Mouse (Mus musculus) kidney, embryonic 16.5 days (tissue): Measurements from ENCODE around the gene Galk2. TPM values are rescaled to one million over a fixed set of nuclear protein-coding genes. Genes with fewer than 3 reads are reported as not detected.

ENCODE experiments used
- ATAC-seq: fragments of 200-750 bp; cut with Nextera tagmentation; 2 replicates; pipeline ENCODE4 v1.8.0; 2017; ENCODE audit warnings: moderate TSS enrichment; ENCODE audit not compliant: low FRiP score, low TSS enrichment
- H3K27ac ChIP-seq: fragments of 300-500 bp; sonication (generic); 2 replicates; pipeline ENCODE4 v1.5.1; 2014; ENCODE audit warnings: low read length
- H3K27me3 ChIP-seq: fragments of 300-500 bp; sonication (generic); 2 replicates; pipeline ENCODE4 v1.6.1; 2014; ENCODE audit warnings: low read length, control low read depth, mixed read lengths; ENCODE audit not compliant: insufficient read depth
- H3K36me3 ChIP-seq: fragments of 300-500 bp; sonication (generic); 2 replicates; pipeline ENCODE4 v1.6.1; 2014; ENCODE audit warnings: low read length, control low read depth, mixed read lengths; ENCODE audit not compliant: insufficient read depth
- H3K4me1 ChIP-seq: fragments of 300-500 bp; sonication (generic); 2 replicates; pipeline ENCODE4 v1.6.1; 2014; ENCODE audit warnings: low read length, control low read depth, mixed read lengths; ENCODE audit not compliant: insufficient read depth
- H3K4me2 ChIP-seq: fragments of 300-500 bp; sonication (generic); replicated peaks from 2 replicates; pipeline ENCODE4 v1.6.1; 2014; ENCODE audit warnings: low read depth, low read length
- H3K4me3 ChIP-seq: fragments of 300-500 bp; sonication (generic); 2 replicates; pipeline ENCODE4 v1.5.1; 2014; ENCODE audit warnings: mild to moderate bottlenecking, low read length
- H3K9ac ChIP-seq: fragments of 300-500 bp; sonication (generic); replicated peaks from 2 replicates; pipeline ENCODE4 v1.6.1; 2014; ENCODE audit warnings: low read length
- H3K9me3 ChIP-seq: fragments of 300-500 bp; sonication (generic); 2 replicates; pipeline ENCODE4 v1.6.1; 2016; ENCODE audit warnings: low read length, control low read depth
- WGBS: fragments of 180-500 bp; shearing (Covaris S2); extraction: QIAGEN DNeasy Blood & Tissue Kit; methylation state at CpG from one replicate; pipeline ENCODE4 v1.1.7; 2014; 5-methylcytosine and 5-hydroxymethylcytosine counted together
- polyA plus RNA-seq: library from polyadenylated mRNA; unstranded; fragments of >200 nt; fragmentation: Nextera tagmentation; extraction: Ambion mirVana; gene quantifications from 2 replicates; pipeline ENCODE4 v1.2.1, GENCODE M21; 2015

The Galk2 gene
- polyA plus RNA-seq, 1 experiment from 2014 or later, result 64.6 TPM

- Histone ChIP-seq H3K27me3 (no peaks in the 10 kb centered on the region), H3K9ac (no peak overlapping the region), H3K36me3 (no peaks in the 10 kb centered on the region), H3K4me2 (no peak overlapping the region), H3K27ac (no peak overlapping the region), H3K4me1 (no peaks in the 10 kb centered on the region), H3K9me3 (no peaks in the 10 kb centered on the region), H3K4me3 (no peak overlapping the region)
- WGBS, result 70% methylated on average over 4 of the region's 4 CpGs
- ATAC-seq, result no peak
Observed at GRCm38 (mm10) chr2:125895099-125895498, 36.2 kb downstream of the Galk2 start.

- no peaks in the 10 kb centered on the region for H3K27me3 ChIP-seq
- no peak overlapping the region for H3K9ac ChIP-seq
- 94% methylated on average over 3 of the region's 3 CpGs for WGBS
- no peak overlapping the region for H3K4me2 ChIP-seq
- no peaks in the 10 kb centered on the region for H3K36me3 ChIP-seq
- H3K9me3 ChIP-seq, result no peaks in the 10 kb centered on the region
- H3K4me3 ChIP-seq, result no peak overlapping the region
- H3K27ac ChIP-seq, result no peak overlapping the region
- no peaks in the 10 kb centered on the region for H3K4me1 ChIP-seq
- no peak for ATAC-seq
Observed at GRCm38 (mm10) chr2:125896355-125896754, 37.4 kb downstream of the Galk2 start.

- H3K9me3 ChIP-seq, result no peaks in the 10 kb centered on the region
- no peak overlapping the region for H3K27ac ChIP-seq
- H3K4me2 ChIP-seq, result no peak overlapping the region
- H3K4me1 ChIP-seq, result no peaks in the 10 kb centered on the region
- 80% methylated on average over 6 of the region's 6 CpGs for WGBS
- peaks cover 6% of the 10 kb centered on the region; the same call in 1 of the 2 replicates for H3K36me3 ChIP-seq
- no peaks in the 10 kb centered on the region for H3K27me3 ChIP-seq
- H3K4me3 ChIP-seq, result no peak overlapping the region
- no peak overlapping the region for H3K9ac ChIP-seq
- ATAC-seq, result no peak
Observed at GRCm38 (mm10) chr2:125900797-125901410, 42.0 kb downstream of the Galk2 start.

- no peak overlapping the region for H3K4me2 ChIP-seq
- WGBS, result 88% methylated on average over 3 of the region's 3 CpGs
- no peak for ATAC-seq
Observed at GRCm38 (mm10) chr2:125901426-125901825, 42.5 kb downstream of the Galk2 start.

GRCm38 (mm10) chr2:125906407-125907066, 47.6 kb downstream of the Galk2 start:
- peaks cover 9% of the 10 kb centered on the region; the same call in 1 of the 2 replicates for H3K36me3 ChIP-seq
- no peak overlapping the region for H3K4me2 ChIP-seq
- H3K9ac ChIP-seq, result no peak overlapping the region
- no peaks in the 10 kb centered on the region for H3K9me3 ChIP-seq
- no peak overlapping the region for H3K27ac ChIP-seq
- no peak for ATAC-seq
- H3K4me3 ChIP-seq, result no peak overlapping the region
- 82% methylated on average over 4 of the region's 4 CpGs for WGBS
- H3K27me3 ChIP-seq, result no peaks in the 10 kb centered on the region
- no peaks in the 10 kb centered on the region for H3K4me1 ChIP-seq

More at GRCm38 (mm10) chr2:125901426-125901825, 42.5 kb downstream of the Galk2 start:
- Histone ChIP-seq H3K36me3 (peaks cover 6% of the 10 kb centered on the region; the same call in 1 of the 2 replicates), H3K27me3 (no peaks in the 10 kb centered on the region), H3K9me3 (no peaks in the 10 kb centered on the region), H3K9ac (no peak overlapping the region), H3K27ac (no peak overlapping the region), H3K4me1 (no peaks in the 10 kb centered on the region), H3K4me3 (no peak overlapping the region)

DNA sequence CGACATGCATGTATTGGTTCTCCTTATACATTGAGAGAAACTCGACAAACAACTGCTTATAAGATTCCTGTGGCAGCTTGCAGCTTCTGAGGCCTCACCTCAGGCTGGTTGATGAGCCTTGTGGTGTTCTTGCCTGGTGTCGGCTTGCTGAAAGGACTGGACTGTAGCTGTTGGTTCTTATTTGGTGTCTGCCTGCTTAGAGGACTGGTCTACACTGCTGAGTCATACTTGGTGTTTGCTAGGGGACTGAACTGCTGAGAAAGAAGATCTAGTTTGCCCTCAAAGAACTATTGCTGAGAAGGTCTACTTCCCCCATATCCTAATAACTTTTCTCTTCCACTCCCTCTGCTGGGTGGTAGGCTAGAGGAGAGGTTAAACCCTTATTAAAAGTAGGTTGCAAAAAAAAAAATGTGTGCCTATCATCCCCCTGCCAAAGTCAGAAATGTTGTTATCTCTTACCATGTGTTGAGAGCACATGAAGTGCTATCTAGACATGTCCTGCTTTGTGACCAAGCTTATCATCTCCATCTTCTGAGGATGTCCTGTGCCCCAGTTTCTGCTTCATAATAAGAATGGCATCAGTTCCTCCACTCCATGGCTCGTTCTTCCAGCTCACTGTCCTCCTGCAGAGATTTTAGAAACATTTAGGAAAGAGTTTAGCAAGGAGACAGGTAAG, 48.8 kb downstream of the Galk2 start:
- WGBS, result 86% methylated on average over 4 of the region's 4 CpGs
- no peaks in the 10 kb centered on the region for H3K27me3 ChIP-seq
- no peak overlapping the region for H3K4me2 ChIP-seq

GRCm38 (mm10) chr2:125914167-125914566, 55.3 kb downstream of the Galk2 start:
- 66% methylated on average over 1 of the region's 1 CpGs for WGBS
- Histone ChIP-seq H3K27me3 (no peaks in the 10 kb centered on the region), H3K9ac (no peak overlapping the region), H3K4me2 (no peak overlapping the region), H3K36me3 (no peaks in the 10 kb centered on the region), H3K4me3 (no peak overlapping the region), H3K9me3 (no peaks in the 10 kb centered on the region), H3K4me1 (no peaks in the 10 kb centered on the region), H3K27ac (no peak overlapping the region)
- ATAC-seq, result no peak

More for the DNA sequence above, 48.8 kb downstream of the Galk2 start:
- Histone ChIP-seq H3K36me3 (peaks cover 9% of the 10 kb centered on the region; the same call in 1 of the 2 replicates), H3K9me3 (no peaks in the 10 kb centered on the region), H3K4me3 (no peak overlapping the region), H3K27ac (no peak overlapping the region), H3K4me1 (no peaks in the 10 kb centered on the region), H3K9ac (no peak overlapping the region)
- ATAC-seq, result no peak

GRCm38 (mm10) chr2:125914713-125915112, 55.8 kb downstream of the Galk2 start:
- no peak for ATAC-seq
- H3K36me3 ChIP-seq, result no peaks in the 10 kb centered on the region
- H3K4me2 ChIP-seq, result no peak overlapping the region

GRCm38 (mm10) chr2:125916652-125917296, 57.9 kb downstream of the Galk2 start:
- Histone ChIP-seq H3K4me1 (no peaks in the 10 kb centered on the region), H3K36me3 (peaks cover 6% of the 10 kb centered on the region; the same call in 1 of the 2 replicates), H3K27ac (no peak overlapping the region), H3K27me3 (no peaks in the 10 kb centered on the region), H3K9me3 (no peaks in the 10 kb centered on the region), H3K9ac (no peak overlapping the region), H3K4me2 (no peak overlapping the region), H3K4me3 (no peak overlapping the region)
- ATAC-seq, result no peak
- WGBS, result 44% methylated on average over 11 of the region's 11 CpGs

More at GRCm38 (mm10) chr2:125914713-125915112, 55.8 kb downstream of the Galk2 start:
- Histone ChIP-seq H3K9me3 (no peaks in the 10 kb centered on the region), H3K4me3 (no peak overlapping the region), H3K27me3 (no peaks in the 10 kb centered on the region), H3K9ac (no peak overlapping the region), H3K27ac (no peak overlapping the region), H3K4me1 (no peaks in the 10 kb centered on the region)
